Mouse (Mus musculus): Measurements from ENCODE around the gene Myh7.

DNA sequence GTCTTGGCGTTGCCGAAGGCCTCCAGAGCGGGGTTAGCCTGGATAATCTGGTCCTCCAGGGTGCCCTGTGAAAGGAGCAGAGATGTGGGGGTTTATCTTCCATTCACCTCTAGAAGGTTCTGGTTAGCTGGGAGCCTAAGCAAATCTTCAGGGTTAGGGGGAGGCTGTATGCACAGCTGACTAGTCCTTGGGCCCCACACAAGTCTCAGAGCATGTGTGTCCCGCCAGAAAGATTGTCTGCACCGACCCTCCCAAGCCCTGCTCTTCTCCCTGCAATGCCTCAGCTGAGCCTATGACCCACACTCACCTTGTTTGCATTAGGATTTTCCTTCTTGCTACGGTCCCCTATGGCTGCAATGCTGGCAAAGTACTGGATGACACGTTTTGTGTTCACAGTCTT lies 31.7 kb downstream of the Myh7 start:
- no peak for TF ChIP-seq CTCF (IDR thresholded peaks at IDR 0.05; ENCODE audit: insufficient read depth, low read length)
- TF ChIP-seq POLR2A (IDR thresholded peaks at IDR 0.05; ENCODE audit: borderline replicate concordance, extremely low read depth, low read depth, low read length) = no peak
